ENCODE assay signal across 11 mouse cellular contexts in genomic region chr4:34680530-34680929, GRCm38 (mm10). TPM values are rescaled to one million over a fixed set of nuclear protein-coding genes. Genes with fewer than 3 reads are reported as not detected.
A peak's percentile ranks its signal among the peaks of the same experiment; 100 is the strongest.
DNase-seq lines count a peak whose midpoint lies in the region; ATAC-seq and TF ChIP-seq lines count a peak whose summit lies in the region.
"Had no signal": no experiment of that assay in that cellular context is flagged by ENCODE, and none has a peak within 500 bp of the region (broad histone marks: within the 10 kb centered on the region; RNA-seq: fewer than 3 reads in every experiment).

No protein-coding gene starts in this region.

- peak; percentile 12 for TF ChIP-seq RAD21 in CH12.LX (IDR thresholded peaks at IDR 0.05; ENCODE audit: low read depth, low read length)

- H3K36me3 ChIP-seq in CH12.LX (replicated peaks in 1 of 2; ENCODE audit: control insufficient read depth in 1 of 2, insufficient read depth in 1 of 2, low read length in 1 of 2): peaks cover 12 to 50% of the 10 kb centered on the region in 2 experiments

- no peak overlapping the region for H3K27ac ChIP-seq in CH12.LX (ENCODE audit: insufficient read depth, low read depth)

- no peak overlapping the region for H3K4me3 ChIP-seq in CH12.LX (replicated peaks in 1 of 3; ENCODE audit: low read depth in 2 of 3, low read length in 2 of 3, poor library complexity in 1 of 3)
- H3K4me3 ChIP-seq: erythroblast, embryonic 14.5 days had no signal

- TF ChIP-seq POLR2A in CH12.LX (IDR thresholded peaks at IDR 0.05; ENCODE audit: low read depth, low read length): no peak

- peak; percentile 29 to 37; a peak in 1 of 4 replicates for ATAC-seq in hematopoietic stem cell, adult 5-6 weeks (replicated peaks in 1 of 2; ENCODE audit: insufficient read depth in 1 of 2, low FRiP score in 2 of 2, low TSS enrichment in 1 of 2, low read depth in 1 of 2, poor library complexity in 2 of 2, severe bottlenecking in 2 of 2)

- peak in 1 of 2 experiments; percentile 31; a peak in 2 of 4 replicates for TF ChIP-seq CTCF in CH12.LX (conservative IDR thresholded peaks at IDR 0.05 in 1 of 2, IDR thresholded peaks at IDR 0.05 in 1 of 2; ENCODE audit: low read depth in 2 of 2, low read length in 2 of 2)

- H3K79me2 ChIP-seq in CH12.LX (replicated peaks; ENCODE audit: control insufficient read depth, extremely low read depth, insufficient read depth, poor library complexity, severe bottlenecking): 0 out of 2 replicates have a peak, but pooled peaks cover 2% of the 10 kb centered on the region

- TF ChIP-seq EP300 in CH12.LX (IDR thresholded peaks at IDR 0.05; ENCODE audit: low read length): no peak

- DNase-seq in cerebellum, postnatal 10 days: peak; percentile 25
- no peak for DNase-seq in cerebellum, adult 11-12 months
- peak; percentile 20 to 40 for DNase-seq in kidney, postnatal 4 days
- no peak for DNase-seq in kidney, adult 11 months
- DNase-seq in CH12.LX (ENCODE audit: extremely low read depth): no peak
- no peak for DNase-seq in right cerebral cortex, postnatal 10 days (ENCODE audit: low spot score in 2 of 2)
- DNase-seq in frontal cortex, postnatal 36 days (ENCODE audit: low spot score in 2 of 2): no peak
- DNase-seq: heart, postnatal 14 days; lung, postnatal 4 days had no signal

- H3K9me3 ChIP-seq in CH12.LX (replicated peaks; ENCODE audit: low read length): no peaks in the 10 kb centered on the region

- dilution Hi-C loops in CH12.LX (cut with MboI; ENCODE audit: extremely low pct_ligation_motif_present, extremely low pct_unique_long_range_greater_than_20kb, low sequenced_read_pairs): no loop called here

- no peak overlapping the region for H3K9ac ChIP-seq in CH12.LX (ENCODE audit: insufficient read depth, low read depth)

- in situ Hi-C loops in CH12.LX (cut with MboI; ENCODE audit: low pct_ligation_motif_present, low pct_unique_long_range_greater_than_20kb, low sequenced_read_pairs): no loop called here

- H3K27me3 ChIP-seq in CH12.LX (replicated peaks): no peaks in the 10 kb centered on the region

- peaks cover 3 to 35% of the 10 kb centered on the region in 2 experiments; a peak in 3 of 4 replicates for H3K4me1 ChIP-seq in CH12.LX (ENCODE audit: control insufficient read depth in 1 of 2, insufficient read depth in 2 of 2)

- no peak overlapping the region for H3K4me2 ChIP-seq in CH12.LX (ENCODE audit: insufficient read depth, low read depth, poor library complexity, severe bottlenecking)

TF ChIP-seq in CH12.LX, 34 proteins besides CTCF, POLR2A, EP300 and RAD21:
- TF ChIP-seq IRF4 (IDR thresholded peaks at IDR 0.05; ENCODE audit: low read depth, low read length) (no peak), TCF12 (IDR thresholded peaks at IDR 0.05; ENCODE audit: low read depth, low read length) (no peak), SIN3A (IDR thresholded peaks at IDR 0.05; ENCODE audit: low read length) (no peak), ZNF384 (IDR thresholded peaks at IDR 0.05; ENCODE audit: low read depth, low read length) (0 out of 2 replicates have a peak, but pooled peaks have one; percentile 19)

RNA-seq across cellular contexts. Expression of gene Slc35a1, which starts 6.7 kb away (rescaled TPM):
- total RNA-seq in CH12.LX (2012; rRNA removed) (16.6 and 18.2 TPM in 2 replicates), CH12.LX (2014; rRNA removed) (26.2 and 27.8 TPM in 2 replicates)
- polyA plus RNA-seq in CH12.LX (2012; ENCODE audit: insufficient read length, low read depth): 18.1 and 19.7 TPM in 2 replicates
- total RNA-seq in hematopoietic stem cell, adult 5-6 weeks (2017): 42.3 and 44.1 TPM in 2 replicates

RNA-seq across cellular contexts. Expression of gene Cfap206, which starts 49.5 kb away (rescaled TPM):
- total RNA-seq in CH12.LX (2012; rRNA removed) (not detected in 2 replicates), CH12.LX (2014; rRNA removed) (not detected in 2 replicates)
- not detected in 2 replicates for polyA plus RNA-seq in CH12.LX (2012; ENCODE audit: insufficient read length, low read depth)
- total RNA-seq in hematopoietic stem cell, adult 5-6 weeks (2017): not detected in 2 replicates

Comparison
In these comparisons a context has a peak if more than half of its experiments do, and no peak if none do; other contexts are left out.
1. DNase-seq: peak in cerebellum, postnatal 10 days (2 of 2) and kidney, postnatal 4 days (2 of 2); none in cerebellum, adult 11-12 months (single experiment), kidney, adult 11 months (single experiment), CH12.LX (single experiment), right cerebral cortex, postnatal 10 days (0 of 2) and frontal cortex, postnatal 36 days (0 of 2).